Mouse (Mus musculus): ENCODE measurements around the gene Apex1.

GRCm38 (mm10) chr14:50911356-50911755, 13.4 kb upstream of the Apex1 start:
- TF ChIP-seq CTCF (conservative IDR thresholded peaks at IDR 0.05; ENCODE audit: insufficient read depth, insufficient read length, low read depth, low read length) (no peak), POLR2A (IDR thresholded peaks at IDR 0.05; ENCODE audit: low read depth, low read length) (no peak)
